Mouse (Mus musculus) thymus, adult 2 months (tissue): ENCODE measurements around the gene Mdc1. TPM values are rescaled to one million over a fixed set of nuclear protein-coding genes. Genes with fewer than 3 reads are reported as not detected.

ENCODE experiments used
- DNase-seq: peaks from one replicate; pipeline ENCODE4 v3.0.0; 2021
- H3K27ac ChIP-seq: fragments of 200-500 bp; 2 replicates; pipeline ENCODE4 v1.5.1; 2012; ENCODE audit warnings: low read length, control low read depth; ENCODE audit not compliant: control insufficient read depth, insufficient read depth
- H3K27me3 ChIP-seq: fragments of 200-500 bp; 2 replicates; pipeline ENCODE4 v1.6.1; 2012; ENCODE audit warnings: mild to moderate bottlenecking, low read length, moderate library complexity, mixed read lengths; ENCODE audit not compliant: control insufficient read depth, insufficient read depth
- H3K36me3 ChIP-seq: fragments of 200-500 bp; 2 replicates; pipeline ENCODE4 v1.6.1; 2012; ENCODE audit warnings: mild to moderate bottlenecking, low read length, moderate library complexity; ENCODE audit not compliant: control insufficient read depth, insufficient read depth
- H3K4me1 ChIP-seq: fragments of 200-500 bp; replicated peaks from 2 replicates; pipeline ENCODE4 v1.6.1; 2012; ENCODE audit warnings: low read length; ENCODE audit not compliant: control insufficient read depth, insufficient read depth
- H3K4me3 ChIP-seq: fragments of 200-500 bp; 2 replicates; pipeline ENCODE4 v1.5.1; 2012; ENCODE audit warnings: mild to moderate bottlenecking, low read length, control low read depth, moderate library complexity; ENCODE audit not compliant: control insufficient read depth, insufficient read depth
- CTCF ChIP-seq: fragments of 200-500 bp; IDR thresholded peaks from 2 replicates; pipeline ENCODE4 v1.5.1; 2012; ENCODE audit warnings: mild to moderate bottlenecking, control low read depth, low read length, moderate library complexity, borderline replicate concordance; ENCODE audit not compliant: control insufficient read depth, poor library complexity, insufficient read depth; ENCODE audit errors: extremely low read depth
- POLR2A ChIP-seq: fragments of 200-500 bp; IDR thresholded peaks from 2 replicates; pipeline ENCODE4 v1.6.1; 2012; ENCODE audit warnings: mild to moderate bottlenecking, low read length, control low read depth, moderate library complexity; ENCODE audit not compliant: control insufficient read depth, poor library complexity, insufficient read depth; ENCODE audit errors: extremely low read depth
- WGBS: fragments of 180-500 bp; shearing (Covaris S2); methylation state at CpG from one replicate; pipeline ENCODE4 v1.1.7; 2018; 5-methylcytosine and 5-hydroxymethylcytosine counted together
- polyA plus RNA-seq: library from polyadenylated mRNA; depleted of rRNA; stranded (reverse); fragments of >200 nt; gene quantifications from 2 replicates; pipeline ENCODE4 v1.2.3, GENCODE M21; 2012

The Mdc1 gene
- polyA plus RNA-seq, 1 experiment, result 17.4 TPM

DNA sequence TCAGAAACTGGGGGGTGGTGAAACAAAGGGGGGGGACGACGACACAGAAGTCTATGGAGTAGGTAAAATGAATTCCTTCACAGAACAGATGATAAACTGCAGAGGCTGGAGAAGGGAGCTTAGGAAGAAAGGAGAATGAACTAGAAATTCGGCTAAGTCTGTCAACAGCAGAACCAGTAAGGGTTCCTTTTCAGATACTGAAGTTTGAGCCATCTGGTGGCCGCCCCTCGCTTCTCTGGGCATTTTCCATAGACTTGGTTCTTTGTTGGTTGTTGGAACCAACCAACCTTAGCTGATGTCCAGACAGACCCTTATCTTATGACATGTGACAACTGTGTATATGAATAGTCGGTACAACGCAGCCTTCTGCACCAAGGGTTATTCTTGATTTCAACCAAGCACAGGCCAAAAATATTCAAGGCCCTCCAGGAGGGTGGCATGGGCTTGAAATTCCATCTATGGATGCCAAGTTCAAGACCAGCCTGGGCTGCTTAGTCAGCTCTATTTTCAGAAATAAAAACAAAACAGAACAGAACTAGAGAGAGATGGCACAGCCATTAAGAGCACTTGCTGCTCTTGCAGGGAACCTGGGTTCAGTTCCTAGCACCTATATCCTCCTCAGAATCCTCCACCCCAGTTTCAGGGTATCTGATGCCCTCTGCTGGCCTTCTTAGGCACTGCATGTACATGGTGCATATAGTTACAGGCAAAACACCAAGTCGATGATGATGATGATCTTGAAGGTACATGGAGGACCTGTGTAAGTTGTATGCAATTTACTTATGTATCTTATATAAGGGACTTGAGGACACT, 29.8 kb downstream of the Mdc1 start:
- WGBS, result 38% methylated on average over 8 of the region's 8 CpGs
- Histone ChIP-seq H3K36me3 (peaks cover 18% of the 10 kb centered on the region), H3K27ac (peak overlapping the region; percentile 88), H3K4me1 (peaks cover 34% of the 10 kb centered on the region), H3K27me3 (no peaks in the 10 kb centered on the region), H3K4me3 (peak overlapping the region; percentile 96)
- DNase-seq, result peak; percentile 49
- TF ChIP-seq POLR2A (no peak), CTCF (no peak)

DNA sequence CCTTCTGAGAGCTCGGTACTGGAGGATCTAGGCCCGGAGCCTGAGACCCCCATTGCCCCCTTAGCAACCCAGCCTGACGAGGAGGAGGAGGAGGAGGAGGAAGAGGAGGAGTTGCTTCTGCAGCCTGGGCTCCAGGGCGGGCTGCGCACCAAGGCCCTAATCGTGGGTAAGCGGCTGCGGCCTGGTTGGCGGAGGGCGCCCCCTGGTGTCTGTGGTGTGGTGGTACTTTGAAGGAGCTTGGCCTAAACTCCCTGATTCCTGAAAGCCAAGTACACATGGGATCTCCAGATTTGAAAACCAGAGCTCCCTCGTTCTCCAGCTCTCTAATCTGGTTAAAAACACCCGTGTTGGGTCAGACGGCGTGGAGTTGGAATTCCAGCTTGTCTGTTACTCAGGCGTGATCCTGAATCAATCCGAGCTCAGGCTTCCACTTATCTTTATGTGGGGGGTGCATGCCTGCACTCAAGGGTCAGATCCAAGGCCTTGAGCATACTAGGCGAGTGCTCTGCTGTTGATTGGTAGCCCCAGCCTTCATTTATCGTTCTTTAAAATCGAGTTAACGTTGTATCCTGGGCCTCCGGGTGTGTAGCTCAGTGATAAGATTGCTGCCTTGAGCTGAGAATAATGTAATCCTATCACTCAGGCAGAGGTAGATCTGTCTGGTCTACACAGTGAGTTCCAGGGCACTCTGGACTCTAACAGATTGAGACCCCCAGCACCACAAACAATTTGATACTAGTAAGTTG, 32.6 kb downstream of the Mdc1 start:
- Histone ChIP-seq H3K4me1 (peaks cover 17% of the 10 kb centered on the region), H3K4me3 (no peak overlapping the region), H3K36me3 (peaks cover 21% of the 10 kb centered on the region), H3K27me3 (no peaks in the 10 kb centered on the region), H3K27ac (peak overlapping the region; percentile 14; the same call in 1 of the 2 replicates)
- 40% methylated on average over 21 of the region's 21 CpGs for WGBS
- DNase-seq, result peak; percentile 89
- TF ChIP-seq POLR2A, result 0 out of 2 replicates have a peak, but pooled peaks have one; percentile 22
- peak; percentile 90 for TF ChIP-seq CTCF

DNA sequence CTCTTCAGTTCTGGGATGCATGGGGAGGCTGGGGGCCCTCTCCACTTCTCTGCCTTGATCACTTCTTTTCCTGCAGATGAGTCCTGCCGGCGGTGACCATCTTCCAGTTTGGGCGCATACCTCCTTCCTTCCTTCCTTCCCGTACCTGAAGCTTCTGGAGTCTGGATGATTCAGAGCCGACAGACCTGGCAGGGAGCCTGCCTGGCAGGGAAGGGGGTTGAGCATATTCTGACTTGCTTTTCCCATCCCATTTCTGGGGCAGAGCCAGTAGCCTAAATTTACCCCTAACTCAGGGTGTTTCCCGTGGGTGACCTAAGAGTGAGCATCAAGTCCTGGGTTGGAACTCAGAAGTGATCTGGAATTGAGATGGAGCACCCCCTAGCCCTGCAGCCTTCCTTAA, 33.4 kb downstream of the Mdc1 start:
- 93% methylated on average over 6 of the region's 6 CpGs for WGBS
- Histone ChIP-seq H3K27me3 (no peaks in the 10 kb centered on the region), H3K27ac (no peak overlapping the region), H3K4me1 (peaks cover 19% of the 10 kb centered on the region), H3K4me3 (no peak overlapping the region), H3K36me3 (peaks cover 21% of the 10 kb centered on the region)
- TF ChIP-seq CTCF, result no peak
- TF ChIP-seq POLR2A, result no peak
- no peak for DNase-seq

DNA sequence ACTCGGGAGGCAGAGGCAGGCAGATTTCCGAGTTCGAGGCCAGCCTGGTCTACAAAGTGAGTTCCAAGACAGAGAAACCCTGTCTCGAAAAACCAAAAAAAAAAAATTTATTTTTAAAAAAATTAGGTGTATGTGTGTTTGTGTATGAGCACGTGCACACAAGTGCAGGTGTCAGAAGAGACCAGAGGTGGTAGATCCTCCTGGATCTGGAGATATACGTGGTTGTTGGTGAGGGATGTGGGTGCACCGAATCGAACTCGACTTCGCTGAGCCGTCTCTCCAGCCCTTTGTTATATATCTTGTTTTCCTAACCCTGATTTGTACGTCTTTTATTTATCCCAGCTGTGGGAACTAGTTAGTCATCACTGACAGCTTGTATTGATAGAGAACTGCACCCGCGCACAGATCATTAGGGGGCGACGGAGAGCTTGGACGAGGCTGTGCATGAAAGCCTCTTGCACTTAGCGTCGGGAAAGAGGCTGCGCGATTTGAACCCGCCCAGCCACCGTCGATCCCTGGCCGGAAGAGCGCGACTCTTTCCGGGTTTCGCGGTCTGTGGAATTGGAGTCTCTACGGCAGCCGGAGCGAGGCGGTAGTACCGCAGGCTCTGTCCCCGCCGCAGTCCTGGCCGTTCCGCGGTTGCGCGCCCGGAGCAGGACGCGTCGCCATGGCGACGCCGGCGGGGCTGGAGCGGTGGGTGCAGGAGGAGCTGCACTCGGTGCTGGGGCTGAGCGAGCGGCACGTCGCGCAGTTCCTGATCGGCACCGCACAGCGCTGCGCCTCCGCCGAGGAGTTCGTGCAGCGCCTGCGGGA, 38.1 kb downstream of the Mdc1 start, which contains the start of gene Dhx16:
Gene Dhx16 (plus strand): TSS at position 575 of the 813 bp plus-strand sequence.
- DNase-seq, result peak; percentile 97
- WGBS, result 6% methylated on average over 66 of the region's 66 CpGs
- TF ChIP-seq CTCF, result peak; percentile 60; the same call in 1 of the 2 replicates
- TF ChIP-seq POLR2A, result 0 out of 2 replicates have a peak, but pooled peaks have one; percentile 31
- H3K4me3 ChIP-seq, result peak within 1 kb of the TSS; percentile 72
- H3K27ac ChIP-seq, result no peak within 1 kb of the TSS
- H3K4me1 ChIP-seq, result peaks cover 7% of the 10 kb centered on the region
- peaks cover 34% of the 10 kb centered on the region for H3K36me3 ChIP-seq
- no peaks in the 10 kb centered on the region for H3K27me3 ChIP-seq

DNA sequence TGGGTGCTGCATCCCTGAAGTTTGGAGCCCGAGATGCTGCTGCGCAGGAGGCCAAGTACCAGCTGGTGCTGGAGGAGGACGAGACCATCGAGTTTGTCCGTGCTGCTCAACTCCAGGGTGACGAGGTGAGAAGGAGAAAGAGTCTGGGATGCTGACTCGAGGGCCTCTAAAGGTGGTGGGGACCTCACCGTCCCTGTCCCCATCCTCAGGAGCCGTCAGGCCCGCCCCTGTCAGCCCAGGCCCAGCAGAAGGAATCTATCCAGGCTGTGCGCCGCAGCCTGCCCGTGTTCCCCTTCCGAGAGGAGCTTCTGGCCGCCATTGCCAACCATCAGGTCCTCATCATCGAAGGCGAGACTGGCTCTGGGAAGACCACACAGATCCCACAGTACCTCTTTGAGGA, 41.6 kb downstream of the Mdc1 start:
- no peak for DNase-seq
- Histone ChIP-seq H3K4me3 (no peak overlapping the region), H3K36me3 (peaks cover 44% of the 10 kb centered on the region), H3K4me1 (peaks cover 7% of the 10 kb centered on the region), H3K27ac (no peak overlapping the region), H3K27me3 (no peaks in the 10 kb centered on the region)
- WGBS, result 97% methylated on average over 17 of the region's 17 CpGs
- TF ChIP-seq CTCF (no peak), POLR2A (no peak)

DNA sequence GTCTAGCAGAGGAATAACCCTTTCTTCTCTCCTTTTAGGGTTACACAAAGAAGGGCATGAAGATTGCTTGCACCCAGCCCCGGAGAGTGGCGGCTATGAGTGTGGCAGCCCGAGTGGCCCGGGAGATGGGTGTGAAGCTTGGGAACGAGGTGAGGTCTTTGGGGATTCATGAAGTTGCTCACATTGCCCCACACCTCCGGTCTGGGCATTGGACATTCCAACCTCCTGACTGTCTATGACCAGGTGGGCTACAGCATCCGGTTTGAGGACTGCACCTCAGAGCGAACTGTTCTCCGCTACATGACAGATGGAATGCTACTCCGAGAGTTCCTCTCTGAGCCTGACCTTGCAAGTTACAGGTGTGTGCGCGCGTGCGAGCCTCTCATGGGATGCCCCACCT, 42.5 kb downstream of the Mdc1 start:
- Histone ChIP-seq H3K27me3 (no peaks in the 10 kb centered on the region), H3K4me3 (no peak overlapping the region), H3K36me3 (peaks cover 52% of the 10 kb centered on the region), H3K27ac (no peak overlapping the region), H3K4me1 (peaks cover 7% of the 10 kb centered on the region)
- DNase-seq, result no peak
- no peak for TF ChIP-seq POLR2A
- no peak for TF ChIP-seq CTCF
- 99% methylated on average over 14 of the region's 14 CpGs for WGBS
